Mouse (Mus musculus) hindbrain, embryonic 13.5 days (tissue): ENCODE data around the gene Sox5. TPM values are rescaled to one million over a fixed set of nuclear protein-coding genes. Genes with fewer than 3 reads are reported as not detected.

Experiments
- ATAC-seq: fragments of 200-750 bp; cut with Nextera tagmentation; 2 replicates; pipeline ENCODE4 v1.8.0; 2017; ENCODE audit warnings: moderate TSS enrichment; ENCODE audit not compliant: low FRiP score
- H3K27ac ChIP-seq: fragments of 300-500 bp; sonication (generic); 2 replicates; pipeline ENCODE4 v1.5.1; 2015; ENCODE audit warnings: inconsistent platforms, mild to moderate bottlenecking, moderate library complexity
- H3K27me3 ChIP-seq: fragments of 300-500 bp; sonication (generic); 2 replicates; pipeline ENCODE4 v1.6.1; 2015; ENCODE audit warnings: mild to moderate bottlenecking, inconsistent platforms
- H3K36me3 ChIP-seq: fragments of 300-500 bp; sonication (generic); 2 replicates; pipeline ENCODE4 v1.6.1; 2015; ENCODE audit warnings: mild to moderate bottlenecking, inconsistent platforms
- H3K4me1 ChIP-seq: fragments of 300-500 bp; sonication (generic); replicated peaks from 2 replicates; pipeline ENCODE4 v1.6.1; 2015; ENCODE audit warnings: inconsistent platforms
- H3K4me2 ChIP-seq: fragments of 300-500 bp; sonication (generic); 2 replicates; pipeline ENCODE4 v1.6.1; 2015; ENCODE audit warnings: inconsistent platforms, mild to moderate bottlenecking, moderate library complexity
- H3K4me3 ChIP-seq: fragments of 300-500 bp; sonication (generic); 2 replicates; pipeline ENCODE4 v1.5.1; 2015; ENCODE audit warnings: mild to moderate bottlenecking, inconsistent platforms
- H3K9ac ChIP-seq: fragments of 300-500 bp; sonication (generic); 2 replicates; pipeline ENCODE4 v1.6.1; 2015; ENCODE audit warnings: mild to moderate bottlenecking, inconsistent platforms
- H3K9me3 ChIP-seq: fragments of 300-500 bp; sonication (generic); 2 replicates; pipeline ENCODE4 v1.6.1; 2016; ENCODE audit warnings: inconsistent platforms
- WGBS: fragments of 180-500 bp; shearing (Covaris S2); methylation state at CpG from one replicate; pipeline ENCODE4 v1.1.7; 2015; 5-methylcytosine and 5-hydroxymethylcytosine counted together
- polyA plus RNA-seq: library from polyadenylated mRNA; unstranded; fragments of >200 nt; fragmentation: Nextera tagmentation; extraction: Ambion mirVana; gene quantifications from 2 replicates; pipeline ENCODE4 v1.2.1, GENCODE M21; 2015

The Sox5 gene
- polyA plus RNA-seq, 1 experiment from 2014 or later, result 27.7 TPM

- no peaks in the 10 kb centered on the region for H3K27me3 ChIP-seq
- H3K4me3 ChIP-seq, result no peak overlapping the region
- no peak overlapping the region for H3K9ac ChIP-seq
- 81% methylated on average over 3 of the region's 3 CpGs for WGBS
- peaks cover 10% of the 10 kb centered on the region for H3K4me1 ChIP-seq
- no peaks in the 10 kb centered on the region for H3K36me3 ChIP-seq
- ATAC-seq, result no peak
- H3K9me3 ChIP-seq, result no peaks in the 10 kb centered on the region
- no peak overlapping the region for H3K27ac ChIP-seq
- H3K4me2 ChIP-seq, result no peak overlapping the region
These were observed 141.2 kb downstream of the Sox5 start for GRCm38 (mm10) chr6:144640591-144640990.

- H3K4me3 ChIP-seq, result no peak overlapping the region
- H3K27ac ChIP-seq, result no peak overlapping the region
- H3K4me1 ChIP-seq, result peaks cover 10% of the 10 kb centered on the region
- no peak overlapping the region for H3K9ac ChIP-seq
- no peak for ATAC-seq
- no peaks in the 10 kb centered on the region for H3K36me3 ChIP-seq
- 49% methylated on average over 5 of the region's 5 CpGs for WGBS
- H3K27me3 ChIP-seq, result no peaks in the 10 kb centered on the region
- H3K9me3 ChIP-seq, result no peaks in the 10 kb centered on the region
- no peak overlapping the region for H3K4me2 ChIP-seq
These were observed 143.2 kb downstream of the Sox5 start for GRCm38 (mm10) chr6:144638547-144638946.

GRCm38 (mm10) chr6:144627539-144628115, 154.2 kb downstream of the Sox5 start:
- no peaks in the 10 kb centered on the region for H3K27me3 ChIP-seq
- H3K4me3 ChIP-seq, result no peak overlapping the region
- no peak overlapping the region for H3K4me2 ChIP-seq
- 89% methylated on average over 7 of the region's 7 CpGs for WGBS
- no peaks in the 10 kb centered on the region for H3K9me3 ChIP-seq
- H3K9ac ChIP-seq, result no peak overlapping the region
- no peaks in the 10 kb centered on the region for H3K4me1 ChIP-seq
- H3K27ac ChIP-seq, result no peak overlapping the region
- H3K36me3 ChIP-seq, result no peaks in the 10 kb centered on the region
- ATAC-seq, result no peak

GRCm38 (mm10) chr6:144621089-144621769, 160.5 kb downstream of the Sox5 start:
- H3K4me1 ChIP-seq, result no peaks in the 10 kb centered on the region
- no peak overlapping the region for H3K9ac ChIP-seq
- WGBS, result 71% methylated on average over 3 of the region's 3 CpGs
- no peaks in the 10 kb centered on the region for H3K36me3 ChIP-seq
- H3K9me3 ChIP-seq, result no peaks in the 10 kb centered on the region
- no peak overlapping the region for H3K27ac ChIP-seq
- H3K4me3 ChIP-seq, result no peak overlapping the region
- ATAC-seq, result no peak
- H3K27me3 ChIP-seq, result no peaks in the 10 kb centered on the region
- H3K4me2 ChIP-seq, result no peak overlapping the region

- Histone ChIP-seq H3K4me2 (0 out of 2 replicates have a peak overlapping the region, but pooled peaks have one; percentile 23), H3K9ac (peak overlapping the region; percentile 53; the same call in 1 of the 2 replicates), H3K9me3 (no peaks in the 10 kb centered on the region), H3K36me3 (no peaks in the 10 kb centered on the region), H3K27me3 (no peaks in the 10 kb centered on the region), H3K4me3 (no peak overlapping the region), H3K4me1 (peaks cover 16% of the 10 kb centered on the region), H3K27ac (peak overlapping the region; percentile 45)
- ATAC-seq, result peak; percentile 71
- whole genome bisulfite sequencing, result 11% methylated on average over 4 of the region's 4 CpGs
These were observed 170.4 kb downstream of the Sox5 start for GRCm38 (mm10) chr6:144611383-144611791.

- peak overlapping the region; percentile 53; the same call in 1 of the 2 replicates for H3K9ac ChIP-seq
- 0 out of 2 replicates have a peak overlapping the region, but pooled peaks have one; percentile 23 for H3K4me2 ChIP-seq
- WGBS, result 46% methylated on average over 8 of the region's 8 CpGs
- no peaks in the 10 kb centered on the region for H3K27me3 ChIP-seq
- no peak overlapping the region for H3K4me3 ChIP-seq
- no peak for ATAC-seq
- H3K36me3 ChIP-seq, result no peaks in the 10 kb centered on the region
- peak overlapping the region; percentile 45 for H3K27ac ChIP-seq
- H3K4me1 ChIP-seq, result peaks cover 16% of the 10 kb centered on the region
- no peaks in the 10 kb centered on the region for H3K9me3 ChIP-seq
These were observed 170.9 kb downstream of the Sox5 start for GRCm38 (mm10) chr6:144610878-144611277.

- peaks cover 3% of the 10 kb centered on the region; the same call in 1 of the 2 replicates for H3K4me1 ChIP-seq
- no peaks in the 10 kb centered on the region for H3K9me3 ChIP-seq
- no peaks in the 10 kb centered on the region for H3K36me3 ChIP-seq
- ATAC-seq, result no peak
- H3K9ac ChIP-seq, result no peak overlapping the region
- H3K4me2 ChIP-seq, result no peak overlapping the region
- H3K27ac ChIP-seq, result no peak overlapping the region
- 90% methylated on average over 4 of the region's 4 CpGs for WGBS
- no peaks in the 10 kb centered on the region for H3K27me3 ChIP-seq
- H3K4me3 ChIP-seq, result no peak overlapping the region
These were observed 178.9 kb downstream of the Sox5 start for GRCm38 (mm10) chr6:144602883-144603282.

GRCm38 (mm10) chr6:144600351-144600750, 181.4 kb downstream of the Sox5 start:
- Histone ChIP-seq H3K4me2 (no peak overlapping the region), H3K27me3 (no peaks in the 10 kb centered on the region), H3K36me3 (no peaks in the 10 kb centered on the region), H3K27ac (no peak overlapping the region), H3K4me3 (no peak overlapping the region), H3K9me3 (no peaks in the 10 kb centered on the region), H3K4me1 (peaks cover 14% of the 10 kb centered on the region), H3K9ac (no peak overlapping the region)
- no peak for ATAC-seq
- WGBS, result 77% methylated on average over 5 of the region's 5 CpGs

GRCm38 (mm10) chr6:144598324-144598973, 183.3 kb downstream of the Sox5 start:
- Histone ChIP-seq H3K4me3 (no peak overlapping the region), H3K4me2 (no peak overlapping the region), H3K4me1 (peaks cover 14% of the 10 kb centered on the region), H3K27ac (0 out of 2 replicates have a peak overlapping the region, but pooled peaks have one; percentile 25), H3K27me3 (no peaks in the 10 kb centered on the region), H3K36me3 (no peaks in the 10 kb centered on the region), H3K9me3 (no peaks in the 10 kb centered on the region), H3K9ac (no peak overlapping the region)
- no peak for ATAC-seq
- 57% methylated on average over 6 of the region's 6 CpGs for WGBS

GRCm38 (mm10) chr6:144596536-144597210, 185.1 kb downstream of the Sox5 start:
- no peaks in the 10 kb centered on the region for H3K27me3 ChIP-seq
- no peak for ATAC-seq
- H3K4me2 ChIP-seq, result no peak overlapping the region
- 64% methylated on average over 8 of the region's 8 CpGs for WGBS
- H3K27ac ChIP-seq, result no peak overlapping the region
- H3K9me3 ChIP-seq, result no peaks in the 10 kb centered on the region
- H3K36me3 ChIP-seq, result no peaks in the 10 kb centered on the region
- no peak overlapping the region for H3K9ac ChIP-seq
- no peak overlapping the region for H3K4me3 ChIP-seq
- peaks cover 14% of the 10 kb centered on the region for H3K4me1 ChIP-seq

- 0 out of 2 replicates have a peak, but pooled peaks cover 3% of the 10 kb centered on the region for H3K27me3 ChIP-seq
- 35% methylated on average over 5 of the region's 5 CpGs for WGBS
- no peak overlapping the region for H3K9ac ChIP-seq
- H3K36me3 ChIP-seq, result no peaks in the 10 kb centered on the region
- H3K4me2 ChIP-seq, result no peak overlapping the region
- 0 out of 2 replicates have a peak, but pooled peaks cover 1% of the 10 kb centered on the region for H3K4me1 ChIP-seq
- H3K9me3 ChIP-seq, result no peaks in the 10 kb centered on the region
- H3K27ac ChIP-seq, result no peak overlapping the region
- no peak for ATAC-seq
- no peak overlapping the region for H3K4me3 ChIP-seq
These were observed 196.9 kb downstream of the Sox5 start for GRCm38 (mm10) chr6:144584854-144585253.
